Mouse (Mus musculus): ENCODE measurements around the gene Limch1. TPM values are rescaled to one million over a fixed set of nuclear protein-coding genes. Genes with fewer than 3 reads are reported as not detected.
A peak's percentile ranks its signal among the peaks of the same experiment; 100 is the strongest.

Limch1 gene
- total RNA-seq, 2 experiments from 2014 or later = 94.9 to 110 TPM

- DNase-seq = no peak
Measured at GRCm38 (mm10) chr5:66933134-66933804, 187.6 kb downstream of the Limch1 start.

GRCm38 (mm10) chr5:66934585-66934984 lies 189.0 kb downstream of the Limch1 start:
- DNase-seq = no peak

- no peak for DNase-seq
Measured at GRCm38 (mm10) chr5:66937376-66937775, 191.7 kb downstream of the Limch1 start.

GRCm38 (mm10) chr5:66941710-66942450 lies 196.3 kb downstream of the Limch1 start:
- no peak for DNase-seq

- no peak for DNase-seq
Measured at GRCm38 (mm10) chr5:66942922-66943321, 197.3 kb downstream of the Limch1 start.

GRCm38 (mm10) chr5:66943521-66943920 lies 197.9 kb downstream of the Limch1 start:
- no peak for DNase-seq

GRCm38 (mm10) chr5:66947958-66948357 lies 202.3 kb downstream of the Limch1 start:
- DNase-seq = peak; percentile 79

- DNase-seq = no peak
Measured at GRCm38 (mm10) chr5:66949098-66949692, 203.6 kb downstream of the Limch1 start.

GRCm38 (mm10) chr5:66953375-66953774 lies 207.7 kb downstream of the Limch1 start:
- no peak for DNase-seq

- DNase-seq = no peak
Measured at GRCm38 (mm10) chr5:66953971-66954644, 208.5 kb downstream of the Limch1 start.

GRCm38 (mm10) chr5:66955245-66955644 lies 209.6 kb downstream of the Limch1 start:
- DNase-seq = no peak

- no peak for DNase-seq
Measured at GRCm38 (mm10) chr5:66957656-66958055, 212.0 kb downstream of the Limch1 start.

- no peak for DNase-seq
Measured at GRCm38 (mm10) chr5:66958118-66958517, 212.5 kb downstream of the Limch1 start.

- no peak for DNase-seq
Measured at GRCm38 (mm10) chr5:66959968-66960367, 214.3 kb downstream of the Limch1 start.

GRCm38 (mm10) chr5:66965442-66965841 lies 219.8 kb downstream of the Limch1 start:
- no peak for DNase-seq

GRCm38 (mm10) chr5:66967147-66967546 lies 221.5 kb downstream of the Limch1 start:
- DNase-seq = no peak

GRCm38 (mm10) chr5:66967646-66968045 lies 222.0 kb downstream of the Limch1 start:
- DNase-seq = no peak

- DNase-seq = peak; percentile 38
Measured at GRCm38 (mm10) chr5:66968059-66968833, 222.6 kb downstream of the Limch1 start.

GRCm38 (mm10) chr5:66968925-66969711 lies 223.5 kb downstream of the Limch1 start:
- DNase-seq = no peak

- DNase-seq = peak; percentile 57
Measured at GRCm38 (mm10) chr5:66975621-66976020, 230.0 kb downstream of the Limch1 start.
